Mouse (Mus musculus): ENCODE measurements around the gene Cdh23. TPM values are rescaled to one million over a fixed set of nuclear protein-coding genes. Genes with fewer than 3 reads are reported as not detected.

Cdh23 gene
- polyA plus RNA-seq, 2 experiments = 0.73 to 2.7 TPM

- no peak overlapping the region for H3K4me2 ChIP-seq (replicated peaks; ENCODE audit: low read depth, low read length, severe bottlenecking)
- H3K27ac ChIP-seq (replicated peaks; ENCODE audit: low read depth, low read length) = no peak overlapping the region
- no peak overlapping the region for H3K4me3 ChIP-seq (replicated peaks; ENCODE audit: low read length)
- no peaks in the 10 kb centered on the region for H3K4me1 ChIP-seq (ENCODE audit: control insufficient read depth, insufficient read depth, low read length)
- no peak for TF ChIP-seq POLR2A (IDR thresholded peaks at IDR 0.05; ENCODE audit: borderline replicate concordance, extremely low read depth, insufficient read depth, insufficient read length)
- H3K27me3 ChIP-seq (ENCODE audit: control insufficient read depth, insufficient read depth, low read length) = no peaks in the 10 kb centered on the region
- peaks cover 51% of the 10 kb centered on the region for H3K36me3 ChIP-seq (ENCODE audit: control insufficient read depth, insufficient read depth, low read length)
- no peak for ATAC-seq (ENCODE audit: low FRiP score, low read depth)
- 93% methylated on average over 15 of the region's 17 CpGs for WGBS
- H3K9ac ChIP-seq (ENCODE audit: low read depth, low read length, severe bottlenecking) = no peak overlapping the region
- H3K9me3 ChIP-seq (ENCODE audit: control insufficient read depth, low read length) = no peaks in the 10 kb centered on the region
- DNase-seq (ENCODE audit: low spot score) = no peak
Observed at GRCm38 (mm10) chr10:60303419-60303818, 392.9 kb downstream of the Cdh23 start.

GRCm38 (mm10) chr10:60299636-60300035, 396.7 kb downstream of the Cdh23 start:
- Histone ChIP-seq H3K4me3 (replicated peaks; ENCODE audit: low read length) (no peak overlapping the region), H3K27ac (replicated peaks; ENCODE audit: low read depth, low read length) (no peak overlapping the region), H3K27me3 (ENCODE audit: control insufficient read depth, insufficient read depth, low read length) (no peaks in the 10 kb centered on the region), H3K4me2 (replicated peaks; ENCODE audit: low read depth, low read length, severe bottlenecking) (no peak overlapping the region), H3K4me1 (ENCODE audit: control insufficient read depth, insufficient read depth, low read length) (no peaks in the 10 kb centered on the region), H3K9ac (ENCODE audit: low read depth, low read length, severe bottlenecking) (no peak overlapping the region), H3K9me3 (ENCODE audit: control insufficient read depth, low read length) (no peaks in the 10 kb centered on the region), H3K36me3 (ENCODE audit: control insufficient read depth, insufficient read depth, low read length) (peaks cover 82% of the 10 kb centered on the region)
- no peak for ATAC-seq (ENCODE audit: low FRiP score, low read depth)
- WGBS = 92% methylated on average over 12 of the region's 12 CpGs
- TF ChIP-seq POLR2A (IDR thresholded peaks at IDR 0.05; ENCODE audit: borderline replicate concordance, extremely low read depth, insufficient read depth, insufficient read length) = no peak
- no peak for DNase-seq (ENCODE audit: low spot score)

DNA sequence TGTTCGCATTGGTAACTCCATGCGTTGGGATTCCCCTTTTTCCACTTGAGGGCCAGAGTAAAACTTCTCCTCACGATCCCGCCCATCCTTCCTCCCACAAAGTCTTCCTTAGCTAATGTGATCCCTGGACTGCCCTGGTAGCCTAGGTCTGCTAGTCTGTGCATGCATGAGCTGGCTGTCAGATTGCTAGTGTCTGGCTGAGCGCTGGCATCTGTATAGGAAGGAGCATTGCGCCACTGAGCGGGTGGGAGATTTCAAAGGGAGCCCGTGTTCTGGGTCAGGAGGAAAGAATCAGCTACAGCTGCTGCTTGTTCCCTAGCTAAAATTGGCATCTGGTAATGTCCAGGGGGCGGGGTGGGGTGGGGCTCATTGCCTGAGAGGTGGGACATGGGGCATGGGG, 400.3 kb downstream of the Cdh23 start:
- no peak for ATAC-seq (ENCODE audit: low FRiP score, low read depth)
- H3K4me1 ChIP-seq (ENCODE audit: control insufficient read depth, insufficient read depth, low read length) = no peaks in the 10 kb centered on the region
- no peaks in the 10 kb centered on the region for H3K9me3 ChIP-seq (ENCODE audit: control insufficient read depth, low read length)
- H3K36me3 ChIP-seq (ENCODE audit: control insufficient read depth, insufficient read depth, low read length) = peaks cover 89% of the 10 kb centered on the region
- H3K27me3 ChIP-seq (ENCODE audit: control insufficient read depth, insufficient read depth, low read length) = no peaks in the 10 kb centered on the region
- H3K9ac ChIP-seq (ENCODE audit: low read depth, low read length, severe bottlenecking) = no peak overlapping the region
- no peak overlapping the region for H3K4me2 ChIP-seq (replicated peaks; ENCODE audit: low read depth, low read length, severe bottlenecking)
- no peak for TF ChIP-seq POLR2A (IDR thresholded peaks at IDR 0.05; ENCODE audit: borderline replicate concordance, extremely low read depth, insufficient read depth, insufficient read length)
- no peak overlapping the region for H3K27ac ChIP-seq (replicated peaks; ENCODE audit: low read depth, low read length)
- H3K4me3 ChIP-seq (replicated peaks; ENCODE audit: low read length) = no peak overlapping the region
- DNase-seq (ENCODE audit: low spot score) = no peak
- WGBS = 71% methylated on average over 9 of the region's 9 CpGs

- no peak overlapping the region for H3K4me3 ChIP-seq (replicated peaks; ENCODE audit: low read length)
- H3K4me1 ChIP-seq (ENCODE audit: control insufficient read depth, insufficient read depth, low read length) = no peaks in the 10 kb centered on the region
- H3K4me2 ChIP-seq (replicated peaks; ENCODE audit: low read depth, low read length, severe bottlenecking) = no peak overlapping the region
- H3K9ac ChIP-seq (ENCODE audit: low read depth, low read length, severe bottlenecking) = no peak overlapping the region
- no peak for TF ChIP-seq POLR2A (IDR thresholded peaks at IDR 0.05; ENCODE audit: borderline replicate concordance, extremely low read depth, insufficient read depth, insufficient read length)
- 85% methylated on average over 3 of the region's 3 CpGs for WGBS
- no peak overlapping the region for H3K27ac ChIP-seq (replicated peaks; ENCODE audit: low read depth, low read length)
- H3K27me3 ChIP-seq (ENCODE audit: control insufficient read depth, insufficient read depth, low read length) = no peaks in the 10 kb centered on the region
- H3K9me3 ChIP-seq (ENCODE audit: control insufficient read depth, low read length) = no peaks in the 10 kb centered on the region
- peaks cover 83% of the 10 kb centered on the region for H3K36me3 ChIP-seq (ENCODE audit: control insufficient read depth, insufficient read depth, low read length)
- ATAC-seq (ENCODE audit: low FRiP score, low read depth) (no peak), DNase-seq (ENCODE audit: low spot score) (no peak)
Observed at GRCm38 (mm10) chr10:60295356-60295755, 400.9 kb downstream of the Cdh23 start.

DNA sequence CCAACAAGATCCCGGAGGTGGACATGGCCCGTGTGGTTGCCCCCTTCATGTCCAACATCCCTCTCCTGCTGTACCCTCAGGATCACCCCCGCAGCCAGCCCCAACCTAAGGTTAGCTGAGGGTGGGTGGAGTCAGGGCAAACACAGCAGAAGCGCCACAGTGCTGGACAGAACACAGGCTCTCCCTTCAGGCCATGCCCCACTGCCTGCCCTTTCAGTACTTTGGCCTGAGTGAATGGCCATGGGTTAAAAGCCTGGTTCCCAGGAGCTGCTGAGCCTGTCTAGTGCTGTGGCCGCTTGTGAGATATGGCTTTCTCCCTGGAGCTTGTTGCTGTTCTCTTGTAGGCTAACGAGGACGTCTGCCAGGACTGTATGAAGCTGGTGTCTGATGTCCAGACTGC, 401.7 kb downstream of the Cdh23 start:
- 81% methylated on average over 7 of the region's 7 CpGs for WGBS
- Histone ChIP-seq H3K27ac (replicated peaks; ENCODE audit: low read depth, low read length) (no peak overlapping the region), H3K9me3 (ENCODE audit: control insufficient read depth, low read length) (no peaks in the 10 kb centered on the region), H3K27me3 (ENCODE audit: control insufficient read depth, insufficient read depth, low read length) (no peaks in the 10 kb centered on the region), H3K36me3 (ENCODE audit: control insufficient read depth, insufficient read depth, low read length) (peaks cover 75% of the 10 kb centered on the region), H3K4me1 (ENCODE audit: control insufficient read depth, insufficient read depth, low read length) (no peaks in the 10 kb centered on the region; the same call in 1 of the 2 replicates), H3K4me2 (replicated peaks; ENCODE audit: low read depth, low read length, severe bottlenecking) (no peak overlapping the region), H3K4me3 (replicated peaks; ENCODE audit: low read length) (no peak overlapping the region), H3K9ac (ENCODE audit: low read depth, low read length, severe bottlenecking) (no peak overlapping the region)
- DNase-seq (ENCODE audit: low spot score) (no peak), ATAC-seq (ENCODE audit: low FRiP score, low read depth) (no peak)
- no peak for TF ChIP-seq POLR2A (IDR thresholded peaks at IDR 0.05; ENCODE audit: borderline replicate concordance, extremely low read depth, insufficient read depth, insufficient read length)

DNA sequence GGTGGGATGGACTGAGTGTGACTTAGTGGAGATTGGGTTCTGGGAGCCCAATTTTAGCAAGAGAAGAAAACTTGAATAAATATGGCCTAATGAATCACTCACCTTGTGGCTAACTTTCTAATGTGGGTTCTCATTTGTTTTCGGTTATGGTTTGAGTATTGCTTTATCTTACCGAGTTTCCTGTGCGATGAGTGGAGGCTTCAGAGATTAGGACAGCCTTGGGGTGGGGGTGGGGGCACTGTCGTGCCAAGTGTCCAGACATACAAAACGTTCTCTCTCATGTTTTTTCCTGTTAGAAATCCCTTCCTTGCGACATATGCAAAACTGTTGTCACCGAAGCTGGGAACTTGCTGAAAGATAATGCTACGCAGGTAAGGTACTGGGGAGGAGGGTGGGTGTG, 404.1 kb downstream of the Cdh23 start:
- no peaks in the 10 kb centered on the region; the same call in 1 of the 2 replicates for H3K4me1 ChIP-seq (ENCODE audit: control insufficient read depth, insufficient read depth, low read length)
- H3K27ac ChIP-seq (replicated peaks; ENCODE audit: low read depth, low read length) = no peak overlapping the region
- no peak for ATAC-seq (ENCODE audit: low FRiP score, low read depth)
- H3K9ac ChIP-seq (ENCODE audit: low read depth, low read length, severe bottlenecking) = no peak overlapping the region
- H3K36me3 ChIP-seq (ENCODE audit: control insufficient read depth, insufficient read depth, low read length) = peaks cover 54% of the 10 kb centered on the region
- no peak for TF ChIP-seq POLR2A (IDR thresholded peaks at IDR 0.05; ENCODE audit: borderline replicate concordance, extremely low read depth, insufficient read depth, insufficient read length)
- no peak overlapping the region for H3K4me2 ChIP-seq (replicated peaks; ENCODE audit: low read depth, low read length, severe bottlenecking)
- no peak overlapping the region for H3K4me3 ChIP-seq (replicated peaks; ENCODE audit: low read length)
- no peaks in the 10 kb centered on the region for H3K9me3 ChIP-seq (ENCODE audit: control insufficient read depth, low read length)
- H3K27me3 ChIP-seq (ENCODE audit: control insufficient read depth, insufficient read depth, low read length) = no peaks in the 10 kb centered on the region
- DNase-seq (ENCODE audit: low spot score) = no peak
- WGBS = 93% methylated on average over 8 of the region's 8 CpGs

All from limb, embryonic 14.5 days (tissue).